Mouse (Mus musculus): ENCODE measurements at regions not wholly inside any gene's neighbourhood (a gene's known extent, or its start where the extent isn't known, plus 50 kb on each side); places are given as distances from the start of the nearest gene placed in this dataset.

DNA sequence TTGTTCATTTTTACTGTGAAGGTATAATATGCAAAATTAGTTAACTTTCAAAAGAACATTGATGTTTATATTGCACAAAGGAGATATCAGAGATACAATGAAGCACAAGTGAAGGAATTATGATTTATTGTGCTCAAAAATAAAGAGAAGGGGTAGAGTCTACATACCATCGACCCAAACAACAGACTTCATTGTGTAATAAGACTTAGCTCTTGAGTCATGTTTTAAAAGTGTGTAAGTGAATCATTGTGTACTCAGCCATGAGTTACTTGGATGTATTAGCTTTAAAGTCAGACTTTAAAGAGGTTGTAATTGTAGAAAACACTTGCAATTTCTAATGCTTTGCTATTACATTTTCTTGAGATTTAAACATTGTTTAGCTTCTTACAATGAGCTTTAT, 1240.6 kb upstream of the Slc10a2 start:
- no peak for DNase-seq (ENCODE audit: extremely low read depth, low read depth, low spot score)
- no peak for TF ChIP-seq POLR2A (IDR thresholded peaks at IDR 0.05; ENCODE audit: extremely low read depth, insufficient read depth, low read length)
- TF ChIP-seq CTCF (IDR thresholded peaks at IDR 0.05; ENCODE audit: low read depth, low read length) = no peak
- no peak overlapping the region for H3K9ac ChIP-seq (ENCODE audit: low read depth, low read length)
- no peak overlapping the region for H3K4me3 ChIP-seq (ENCODE audit: insufficient read depth, low read depth, low read length)
- H3K4me1 ChIP-seq (ENCODE audit: control insufficient read depth, insufficient read depth, low read length) = no peaks in the 10 kb centered on the region
- no peaks in the 10 kb centered on the region for H3K27me3 ChIP-seq (ENCODE audit: control insufficient read depth, insufficient read depth, low read length)
- H3K79me2 ChIP-seq (ENCODE audit: control insufficient read depth, insufficient read depth, low read length) = no peaks in the 10 kb centered on the region
- no peak overlapping the region for H3K27ac ChIP-seq (replicated peaks; ENCODE audit: insufficient read depth, low read depth, low read length)
- no peaks in the 10 kb centered on the region for H3K36me3 ChIP-seq (ENCODE audit: control insufficient read depth, insufficient read depth, low read length)
- WGBS = 62% methylated on average over 1 of the region's 1 CpGs

DNA sequence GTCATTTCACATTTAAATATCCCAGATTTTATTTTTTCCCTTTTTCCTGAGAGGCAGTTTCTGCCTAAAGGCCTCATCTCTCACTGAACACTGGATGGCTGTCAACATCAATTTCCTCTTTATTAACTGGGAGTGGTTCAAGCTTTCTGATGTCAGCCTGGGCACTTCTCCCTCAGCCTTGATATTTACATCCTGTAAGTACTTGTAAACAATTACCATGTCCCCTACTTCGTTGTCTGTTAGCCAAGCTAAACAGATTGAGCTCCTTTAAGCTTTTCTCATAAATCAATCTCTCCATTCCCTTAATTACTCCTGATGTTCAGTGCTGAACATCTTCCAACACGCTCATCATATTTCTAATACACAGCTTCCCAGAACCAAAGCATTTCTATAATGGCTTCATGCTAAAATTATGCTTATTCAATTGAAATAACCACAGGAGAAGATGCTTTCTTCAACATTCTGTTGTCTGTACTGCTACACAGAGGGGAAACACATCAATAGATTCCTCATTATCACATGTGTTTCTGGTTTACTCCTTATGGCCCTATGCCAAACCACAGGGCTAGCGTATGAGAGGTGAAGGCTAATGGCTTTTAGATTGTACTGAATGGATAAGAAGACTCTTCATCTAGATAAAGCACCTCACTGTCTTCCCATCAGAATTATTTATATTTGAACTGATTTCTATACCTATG, 1235.2 kb upstream of the Slc10a2 start:
- Histone ChIP-seq H3K27me3 (ENCODE audit: control insufficient read depth, insufficient read depth, low read length) (no peaks in the 10 kb centered on the region), H3K36me3 (ENCODE audit: control insufficient read depth, insufficient read depth, low read length) (no peaks in the 10 kb centered on the region), H3K4me1 (ENCODE audit: control insufficient read depth, insufficient read depth, low read length) (no peaks in the 10 kb centered on the region), H3K79me2 (ENCODE audit: control insufficient read depth, insufficient read depth, low read length) (no peaks in the 10 kb centered on the region), H3K4me3 (ENCODE audit: insufficient read depth, low read depth, low read length) (no peak overlapping the region), H3K9ac (ENCODE audit: low read depth, low read length) (no peak overlapping the region), H3K27ac (replicated peaks; ENCODE audit: insufficient read depth, low read depth, low read length) (no peak overlapping the region)
- DNase-seq (ENCODE audit: extremely low read depth, low read depth, low spot score) = peak; percentile 0
- 52% methylated on average over 3 of the region's 3 CpGs for WGBS
- no peak for TF ChIP-seq POLR2A (IDR thresholded peaks at IDR 0.05; ENCODE audit: extremely low read depth, insufficient read depth, low read length)
- no peak for TF ChIP-seq CTCF (IDR thresholded peaks at IDR 0.05; ENCODE audit: low read depth, low read length)

DNA sequence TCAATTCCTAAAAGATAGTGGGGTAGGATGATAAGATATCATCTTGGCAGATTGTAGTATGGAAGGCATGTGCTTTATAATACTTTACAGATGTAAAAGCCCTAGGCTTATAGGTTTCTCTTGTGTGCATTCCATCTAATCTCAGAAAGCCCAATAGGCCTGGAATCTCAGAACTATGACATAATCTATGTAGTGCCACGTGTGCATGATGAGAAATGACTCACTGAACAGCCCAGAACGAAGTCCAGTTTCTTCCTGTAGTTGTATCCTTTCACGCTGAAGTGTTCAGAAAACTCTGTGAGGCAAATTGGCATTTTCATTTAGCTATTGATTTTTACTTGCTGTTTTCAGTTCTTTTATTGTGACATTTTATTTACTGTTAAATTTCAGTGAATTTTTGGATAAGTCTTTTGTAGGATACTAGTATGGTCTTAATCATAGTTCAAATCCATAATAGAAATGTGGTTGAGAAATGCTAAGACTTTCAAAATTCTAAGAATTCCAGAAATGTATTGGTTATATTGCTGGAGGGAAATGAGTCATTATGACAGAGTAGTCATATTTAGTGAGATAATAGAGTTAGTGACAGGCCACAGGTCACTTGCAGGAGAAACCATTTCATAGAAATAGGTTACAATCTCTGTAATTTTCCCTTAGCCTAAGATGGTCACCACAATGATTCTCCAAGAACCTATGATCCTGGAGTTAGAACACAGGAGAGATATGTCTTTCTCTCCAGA, 1229.3 kb upstream of the Slc10a2 start:
- TF ChIP-seq CTCF (IDR thresholded peaks at IDR 0.05; ENCODE audit: low read depth, low read length) (no peak), POLR2A (IDR thresholded peaks at IDR 0.05; ENCODE audit: extremely low read depth, insufficient read depth, low read length) (no peak)
- no peak overlapping the region for H3K27ac ChIP-seq (replicated peaks; ENCODE audit: insufficient read depth, low read depth, low read length)
- no peak overlapping the region for H3K9ac ChIP-seq (ENCODE audit: low read depth, low read length)
- H3K36me3 ChIP-seq (ENCODE audit: control insufficient read depth, insufficient read depth, low read length) = no peaks in the 10 kb centered on the region
- no peak for DNase-seq (ENCODE audit: extremely low read depth, low read depth, low spot score)
- no peaks in the 10 kb centered on the region for H3K4me1 ChIP-seq (ENCODE audit: control insufficient read depth, insufficient read depth, low read length)
- H3K4me3 ChIP-seq (ENCODE audit: insufficient read depth, low read depth, low read length) = no peak overlapping the region
- no peaks in the 10 kb centered on the region for H3K27me3 ChIP-seq (ENCODE audit: control insufficient read depth, insufficient read depth, low read length)
- no peaks in the 10 kb centered on the region for H3K79me2 ChIP-seq (ENCODE audit: control insufficient read depth, insufficient read depth, low read length)
- WGBS = 57% methylated on average over 3 of the region's 3 CpGs

DNA sequence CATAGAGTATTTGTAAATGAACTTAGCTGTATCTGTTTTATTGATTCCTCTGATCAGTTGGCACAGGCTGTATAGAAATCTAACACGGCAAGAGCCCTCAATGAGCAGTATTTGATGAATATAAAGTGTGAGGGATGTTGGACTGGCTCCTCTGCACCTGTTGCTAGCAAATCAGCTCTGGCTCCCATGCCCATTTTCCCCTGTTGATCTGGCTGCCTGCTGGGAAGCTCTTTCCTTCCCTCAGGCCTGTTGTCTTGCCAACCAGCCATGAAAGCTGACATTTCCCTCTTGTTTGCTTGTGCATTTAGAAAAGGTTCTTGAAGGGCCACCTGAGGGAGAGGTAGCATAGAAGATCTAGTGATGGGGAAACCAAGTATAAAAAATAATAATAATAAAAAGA, 1216.2 kb upstream of the Slc10a2 start:
- Histone ChIP-seq H3K9ac (ENCODE audit: low read depth, low read length) (no peak overlapping the region), H3K4me3 (ENCODE audit: insufficient read depth, low read depth, low read length) (no peak overlapping the region), H3K4me1 (ENCODE audit: control insufficient read depth, insufficient read depth, low read length) (no peaks in the 10 kb centered on the region), H3K27ac (replicated peaks; ENCODE audit: insufficient read depth, low read depth, low read length) (no peak overlapping the region), H3K36me3 (ENCODE audit: control insufficient read depth, insufficient read depth, low read length) (no peaks in the 10 kb centered on the region), H3K79me2 (ENCODE audit: control insufficient read depth, insufficient read depth, low read length) (no peaks in the 10 kb centered on the region), H3K27me3 (ENCODE audit: control insufficient read depth, insufficient read depth, low read length) (no peaks in the 10 kb centered on the region)
- DNase-seq (ENCODE audit: extremely low read depth, low read depth, low spot score) = no peak
- WGBS = 78% methylated on average over 1 of the region's 1 CpGs
- no peak for TF ChIP-seq POLR2A (IDR thresholded peaks at IDR 0.05; ENCODE audit: extremely low read depth, insufficient read depth, low read length)
- no peak for TF ChIP-seq CTCF (IDR thresholded peaks at IDR 0.05; ENCODE audit: low read depth, low read length)

DNA sequence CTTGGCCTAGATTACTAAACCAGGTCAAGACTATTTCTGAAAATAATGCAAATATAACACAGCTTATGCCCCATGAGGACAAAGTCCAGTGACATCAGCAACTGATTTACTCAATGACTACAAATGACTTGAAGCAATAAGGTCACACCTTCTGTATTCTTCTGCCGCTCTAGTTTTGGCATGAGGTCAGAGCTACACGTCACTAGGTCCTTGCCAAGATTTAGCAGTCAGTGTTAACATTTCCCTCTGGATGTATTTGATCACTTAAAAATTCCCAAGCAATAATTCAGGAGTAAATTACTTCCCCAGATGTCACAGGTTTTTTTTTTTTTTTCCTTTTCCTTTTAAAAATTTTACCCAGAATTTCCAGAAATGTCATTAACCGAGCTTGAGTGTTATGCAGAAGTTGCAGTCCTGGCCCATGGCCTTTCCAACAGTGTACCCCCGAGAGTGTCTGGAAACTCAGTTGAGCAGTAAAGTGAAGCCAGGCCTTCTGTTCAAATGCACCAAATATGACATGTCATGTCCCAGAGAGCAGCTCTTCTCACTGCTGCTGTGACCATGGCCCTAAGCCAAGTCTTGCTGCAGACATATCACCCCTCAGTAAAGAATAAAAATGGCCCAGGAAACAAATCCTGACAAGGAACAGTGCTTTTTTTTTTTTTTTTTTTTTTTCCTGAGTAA, 1210.2 kb upstream of the Slc10a2 start:
- peak; percentile 1 for DNase-seq (ENCODE audit: extremely low read depth, low read depth, low spot score)
- Histone ChIP-seq H3K27ac (replicated peaks; ENCODE audit: insufficient read depth, low read depth, low read length) (no peak overlapping the region), H3K4me1 (ENCODE audit: control insufficient read depth, insufficient read depth, low read length) (no peaks in the 10 kb centered on the region), H3K27me3 (ENCODE audit: control insufficient read depth, insufficient read depth, low read length) (no peaks in the 10 kb centered on the region), H3K4me3 (ENCODE audit: insufficient read depth, low read depth, low read length) (no peak overlapping the region), H3K36me3 (ENCODE audit: control insufficient read depth, insufficient read depth, low read length) (no peaks in the 10 kb centered on the region), H3K79me2 (ENCODE audit: control insufficient read depth, insufficient read depth, low read length) (no peaks in the 10 kb centered on the region), H3K9ac (ENCODE audit: low read depth, low read length) (no peak overlapping the region)
- WGBS = 65% methylated on average over 4 of the region's 4 CpGs
- TF ChIP-seq POLR2A (IDR thresholded peaks at IDR 0.05; ENCODE audit: extremely low read depth, insufficient read depth, low read length) = no peak
- no peak for TF ChIP-seq CTCF (IDR thresholded peaks at IDR 0.05; ENCODE audit: low read depth, low read length)

All from liver, adult 2 months (tissue).